Mouse (Mus musculus) kidney, postnatal 0 days (tissue): ENCODE results near the gene Gss. TPM values are rescaled to one million over a fixed set of nuclear protein-coding genes. Genes with fewer than 3 reads are reported as not detected.

Source experiments
- ATAC-seq: fragments of 200-750 bp; cut with Nextera tagmentation; replicated peaks from 2 replicates; pipeline ENCODE4 v1.8.0; 2017; ENCODE audit warnings: low read depth, moderate number of reproducible peaks, moderate TSS enrichment, moderate library complexity; ENCODE audit not compliant: low FRiP score
- DNase-seq: peaks from one replicate; pipeline ENCODE4 v3.0.0-alpha.2; 2016; ENCODE audit warnings: low spot score
- H3K27ac ChIP-seq: fragments of 300-500 bp; sonication (generic); 2 replicates; pipeline ENCODE4 v1.5.1; 2014; ENCODE audit warnings: mild to moderate bottlenecking
- H3K27me3 ChIP-seq: fragments of 300-500 bp; sonication (generic); 2 replicates; pipeline ENCODE4 v1.6.1; 2014; ENCODE audit warnings: low read length, mixed read lengths; ENCODE audit not compliant: insufficient read depth
- H3K36me3 ChIP-seq: fragments of 300-500 bp; sonication (generic); 2 replicates; pipeline ENCODE4 v1.6.1; 2014; ENCODE audit warnings: low read length, mixed read lengths; ENCODE audit not compliant: insufficient read depth
- H3K4me1 ChIP-seq: fragments of 300-500 bp; sonication (generic); replicated peaks from 2 replicates; pipeline ENCODE4 v1.6.1; 2014; ENCODE audit warnings: antibody characterized with exemption, low read length, mixed read lengths; ENCODE audit not compliant: insufficient read depth
- H3K4me2 ChIP-seq: fragments of 300-500 bp; sonication (generic); 2 replicates; pipeline ENCODE4 v1.6.1; 2014; ENCODE audit warnings: mild to moderate bottlenecking, low read length, moderate library complexity, mixed read lengths
- H3K4me3 ChIP-seq: fragments of 300-500 bp; sonication (generic); replicated peaks from 2 replicates; pipeline ENCODE4 v1.5.1; 2014; ENCODE audit warnings: low read depth, low read length
- H3K9ac ChIP-seq: fragments of 300-500 bp; sonication (generic); 2 replicates; pipeline ENCODE4 v1.6.1; 2014; ENCODE audit warnings: low read depth, low read length
- H3K9me3 ChIP-seq: fragments of 300-500 bp; sonication (generic); replicated peaks from 2 replicates; pipeline ENCODE4 v1.6.1; 2016; ENCODE audit warnings: low read length, inconsistent platforms, mixed read lengths
- CTCF ChIP-seq: IDR thresholded peaks from 2 replicates; pipeline ENCODE4 v1.5.1; 2016; ENCODE audit warnings: antibody characterized with exemption, low read depth, mild to moderate bottlenecking, moderate library complexity
- WGBS: fragments of 180-500 bp; shearing (Covaris S2); extraction: QIAGEN DNeasy Blood & Tissue Kit; methylation state at CpG from one replicate; pipeline ENCODE4 v1.1.7; 2014; 5-methylcytosine and 5-hydroxymethylcytosine counted together
- microRNA counts: library from miRNA; unstranded; fragments of <30 nt; microRNA quantifications from one replicate; lab custom pipeline; 2015
- microRNA-seq: library from miRNA; unstranded; fragments of <30 nt; microRNA quantifications from one replicate; pipeline ENCODE4, GENCODE M21; 2016
- polyA plus RNA-seq: library from polyadenylated mRNA; unstranded; fragments of >200 nt; fragmentation: Nextera tagmentation; extraction: Ambion mirVana; gene quantifications from 2 replicates; pipeline ENCODE4 v1.2.1, GENCODE M21; 2015

Gss gene
- polyA plus RNA-seq, 1 experiment from 2014 or later: 114 TPM

DNA sequence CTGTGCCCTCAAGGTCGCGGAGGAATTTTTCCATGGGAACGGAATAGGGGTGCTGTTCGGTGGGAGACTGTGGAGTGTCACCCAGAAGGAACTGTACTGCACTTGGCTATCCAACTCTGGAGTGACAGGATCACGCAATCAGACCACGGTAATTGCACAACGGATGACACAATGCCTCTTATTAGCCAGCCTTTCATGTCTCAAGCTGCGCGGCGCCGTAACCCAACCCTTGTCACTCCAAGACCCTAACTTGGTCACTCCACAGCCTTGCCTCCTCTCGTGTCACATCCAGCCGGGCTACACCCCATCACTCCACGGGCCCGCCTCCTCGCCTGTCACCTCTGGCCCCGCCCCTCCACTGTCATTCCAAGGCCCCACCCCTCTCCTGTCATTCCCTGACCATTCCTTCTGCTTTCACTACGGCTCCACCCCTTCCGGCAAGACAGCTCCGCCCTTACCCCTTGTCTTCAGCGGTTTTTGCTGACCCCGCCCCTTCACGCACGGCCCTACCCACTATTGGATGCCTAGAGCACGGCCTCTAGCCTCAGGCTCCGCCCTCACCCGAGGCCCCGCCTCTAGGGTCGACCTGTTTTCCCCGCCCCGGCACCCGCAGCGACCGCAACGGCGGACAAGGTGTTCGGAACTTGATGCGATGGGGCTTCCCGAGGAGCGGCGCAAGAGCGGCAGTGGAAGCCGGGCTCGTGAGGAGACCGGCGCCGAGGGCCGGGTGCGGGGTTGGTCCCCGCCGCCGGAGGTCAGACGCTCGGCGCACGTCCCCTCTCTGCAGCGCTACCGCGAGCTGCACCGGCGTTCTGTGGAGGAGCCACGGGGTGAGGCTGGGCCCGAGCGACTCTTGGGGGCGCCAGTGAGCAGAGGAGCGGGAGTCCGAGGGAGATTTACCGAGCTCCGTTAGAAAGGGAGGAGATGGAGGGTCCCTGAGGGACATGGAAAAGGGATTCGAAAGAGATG lies 74.9 kb downstream of the Gss start, which contains the start of the genes Acss2 and Ggt7:
Acss2 (plus strand) TSS at position 494 of the 969 bp plus-strand sequence.
Ggt7 (minus strand) TSS at position 783 of the 969 bp plus-strand sequence.
- Histone ChIP-seq H3K4me3 (peak within 1 kb of the TSS; percentile 77), H3K27ac (peak within 1 kb of the TSS; percentile 39; the same call in 1 of the 2 replicates), H3K9me3 (no peaks in the 10 kb centered on the region), H3K9ac (peak within 1 kb of the TSS; percentile 74), H3K36me3 (no peaks in the 10 kb centered on the region), H3K4me2 (peak within 1 kb of the TSS; percentile 71), H3K4me1 (no peaks in the 10 kb centered on the region), H3K27me3 (no peaks in the 10 kb centered on the region)
- DNase-seq (peak; percentile 100), ATAC-seq (peak; percentile 100)
- TF ChIP-seq CTCF: peak; percentile 79
- WGBS: 3% methylated on average over 70 of the region's 70 CpGs

DNA sequence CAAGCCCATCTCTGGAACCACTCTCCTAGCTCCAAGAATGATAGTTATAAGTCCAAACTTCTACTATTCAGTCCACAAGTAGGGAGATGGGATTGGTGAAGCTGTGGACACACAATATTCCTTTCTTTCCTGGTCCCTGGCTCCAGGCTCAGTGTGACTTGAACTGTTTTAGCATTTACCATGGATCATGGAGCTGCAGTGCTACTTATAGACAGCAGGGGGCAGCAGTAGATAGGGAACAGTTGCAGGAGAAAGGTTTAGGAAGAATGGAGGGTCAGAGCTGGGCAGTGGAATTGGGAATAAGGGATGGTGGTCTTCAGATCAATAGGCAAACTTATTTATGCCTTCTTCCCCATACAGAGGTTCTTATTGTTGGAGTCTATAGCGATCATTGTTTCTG lies 76.7 kb downstream of the Gss start:
- H3K4me1 ChIP-seq: no peaks in the 10 kb centered on the region
- H3K9me3 ChIP-seq: no peaks in the 10 kb centered on the region
- no peak overlapping the region for H3K9ac ChIP-seq
- ATAC-seq: no peak
- TF ChIP-seq CTCF: peak; percentile 99
- H3K4me2 ChIP-seq: no peak overlapping the region
- no peak overlapping the region for H3K4me3 ChIP-seq
- DNase-seq: peak; percentile 91
- 16% methylated on average over 1 of the region's 1 CpGs for WGBS
- H3K27me3 ChIP-seq: no peaks in the 10 kb centered on the region
- H3K27ac ChIP-seq: no peak overlapping the region
- no peaks in the 10 kb centered on the region for H3K36me3 ChIP-seq

GRCm38 (mm10) chr2:155514666-155515065 lies 77.9 kb downstream of the Gss start:
- DNase-seq: peak; percentile 55
- H3K4me1 ChIP-seq: no peaks in the 10 kb centered on the region
- H3K27me3 ChIP-seq: no peaks in the 10 kb centered on the region
- peak; percentile 45 for TF ChIP-seq CTCF
- no peaks in the 10 kb centered on the region for H3K36me3 ChIP-seq
- peak overlapping the region; percentile 24; the same call in 1 of the 2 replicates for H3K4me3 ChIP-seq
- H3K27ac ChIP-seq: no peak overlapping the region
- H3K4me2 ChIP-seq: peak overlapping the region; percentile 59
- no peak for ATAC-seq
- H3K9me3 ChIP-seq: no peaks in the 10 kb centered on the region
- H3K9ac ChIP-seq: peak overlapping the region; percentile 41
- WGBS: 2% methylated on average over 23 of the region's 23 CpGs

DNA sequence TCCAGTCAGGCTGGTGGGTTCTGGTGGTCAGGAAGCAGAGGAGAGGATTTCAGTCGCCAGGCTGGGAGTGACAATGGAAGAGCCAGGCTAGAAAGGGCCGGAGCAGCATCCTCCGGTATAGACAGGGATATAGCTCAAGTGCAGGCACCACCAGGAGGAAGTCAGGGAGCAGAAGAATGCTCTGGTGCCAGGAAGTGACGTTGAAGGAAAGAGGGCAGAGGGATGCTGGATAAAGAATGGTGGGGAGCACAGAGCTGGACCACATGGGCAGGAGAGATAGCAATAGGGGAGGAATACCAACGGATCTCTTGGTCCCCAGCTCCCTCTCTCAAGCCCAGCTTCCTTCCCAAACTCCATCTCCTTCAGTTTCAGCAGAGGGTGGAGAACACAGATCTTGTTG lies 79.1 kb downstream of the Gss start:
- ATAC-seq (no peak), DNase-seq (no peak)
- Histone ChIP-seq H3K4me3 (no peak overlapping the region), H3K4me2 (no peak overlapping the region), H3K27ac (no peak overlapping the region), H3K9me3 (no peaks in the 10 kb centered on the region), H3K4me1 (no peaks in the 10 kb centered on the region), H3K27me3 (no peaks in the 10 kb centered on the region), H3K36me3 (no peaks in the 10 kb centered on the region), H3K9ac (no peak overlapping the region)
- no peak for TF ChIP-seq CTCF
- 64% methylated on average over 5 of the region's 5 CpGs for WGBS

MicroRNAs encoded within 50 kb of the gene (microRNA counts, 519-probe panel; counts per million panel counts)
- 330 counts per million, percentile 68 among the panel's probes with 10 or more counts for microRNA mmu-miR-499 (lab: Ali Mortazavi, UCI)

Small RNA genes lying within 50 kb of the gene (microRNA-seq; reads per million reads assigned to microRNA genes)
- 2.2 reads per million, percentile 2 among the genes with 10 or more reads in this experiment for gene Mir499

Other genes with a start within 250 kb of the Gss start
- gene Pigu, start 235.4 kb downstream of the Gss start, polyA plus RNA-seq: 51.9 and 55.5 TPM in 2 replicates
- 35.9 and 38.1 TPM in 2 replicates for gene Trp53inp2, start 211.8 kb downstream of the Gss start, polyA plus RNA-seq
- gene Ncoa6, start 118.9 kb downstream of the Gss start, polyA plus RNA-seq: 19.0 and 19.6 TPM in 2 replicates
- 20.8 and 22.9 TPM in 2 replicates for gene Acss2, start 74.9 kb downstream of the Gss start, polyA plus RNA-seq
- 2.0 TPM in 2 replicates for gene Ggt7, start 74.6 kb downstream of the Gss start, polyA plus RNA-seq
- gene Myh7b, start 18.4 kb upstream of the Gss start, polyA plus RNA-seq: 0.37 and 0.47 TPM in 2 replicates
- 100 and 102 TPM in 2 replicates for gene Trpc4ap, start 99.6 kb upstream of the Gss start, polyA plus RNA-seq
- 36.4 and 38.1 TPM in 2 replicates for gene Edem2, start 136.7 kb upstream of the Gss start, polyA plus RNA-seq
- not detected in 2 replicates for gene Gm17581, start 143.1 kb upstream of the Gss start, polyA plus RNA-seq
- gene Procr, start 158.3 kb upstream of the Gss start, polyA plus RNA-seq: 6.9 and 7.6 TPM in 2 replicates
- 0.03 and 0.08 TPM in 2 replicates for gene Mmp24, start 182.5 kb upstream of the Gss start, polyA plus RNA-seq
- 28.4 and 29.5 TPM in 2 replicates for gene BC029722, start 226.6 kb upstream of the Gss start, polyA plus RNA-seq
- gene Eif6, start 234.1 kb upstream of the Gss start, polyA plus RNA-seq: 207 and 220 TPM in 2 replicates
- gene Fam83c, start 242.0 kb upstream of the Gss start, polyA plus RNA-seq: 0.07 and 0.10 TPM in 2 replicates